In the genomic region with DNA sequence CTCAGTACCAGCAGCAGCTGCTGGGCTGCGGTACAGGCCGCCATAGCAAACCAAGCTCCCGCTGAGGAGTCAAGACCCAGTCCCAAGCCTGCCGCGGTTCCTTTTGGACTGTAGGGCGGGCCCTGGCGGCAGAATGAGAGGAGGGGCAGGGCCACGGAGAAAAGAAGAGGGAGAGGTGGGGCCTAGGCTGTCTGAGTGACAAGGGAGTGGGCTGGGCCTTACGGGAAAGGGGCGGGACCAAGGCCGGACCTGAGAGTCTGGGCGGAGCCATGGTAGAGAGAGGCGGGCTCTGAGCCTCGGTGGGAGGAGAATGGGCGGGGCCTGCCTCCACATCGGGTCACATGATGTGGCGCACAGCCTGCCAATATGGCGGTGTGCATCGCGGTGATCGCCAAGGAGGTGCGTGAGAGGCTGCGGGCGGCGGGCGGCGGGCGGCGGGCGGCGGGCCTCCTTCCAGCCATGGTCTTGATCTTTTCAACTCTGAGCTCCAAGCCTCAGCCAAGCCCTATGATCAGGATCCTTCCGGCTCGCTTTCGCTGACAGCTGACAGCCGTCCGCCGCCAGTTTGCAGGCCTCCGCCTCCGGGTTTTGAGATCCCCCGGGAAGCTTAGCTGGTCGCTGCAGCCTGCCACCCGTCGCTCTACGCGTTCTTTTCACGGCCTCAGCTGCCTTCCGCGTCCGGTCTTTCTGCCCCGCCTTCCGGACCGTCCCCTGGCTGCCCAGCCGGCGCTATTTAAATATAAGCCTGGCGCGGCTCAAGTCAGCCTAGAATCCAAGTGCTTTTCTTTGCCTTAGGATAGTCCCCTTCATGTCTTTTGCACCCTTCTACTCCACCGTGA, we compare ENCODE assay signal across 1 mouse cellular context.
TF ChIP-seq lines count a peak whose summit lies in the region.

TSS of gene Galns (minus strand) at position 169 of the 839 bp plus-strand sequence.
TSS of gene Trappc2l (plus strand) at position 346 of the 839 bp plus-strand sequence.

TF ChIP-seq in MEL, 35 proteins besides CTCF, POLR2A, EP300 and RAD21 (continued from another document):
- TF ChIP-seq MEF2A (IDR thresholded peaks at IDR 0.05; ENCODE audit: extremely low read depth, insufficient replicate concordance, low read depth, low read length, poor library complexity, severe bottlenecking): no peak
- no peak for TF ChIP-seq MAZ (IDR thresholded peaks at IDR 0.05; ENCODE audit: low read depth, low read length)
- TF ChIP-seq SIN3A (IDR thresholded peaks at IDR 0.05; ENCODE audit: low read length): 0 out of 2 replicates have a peak, but pooled peaks have one; percentile 13
- peak; percentile 92 for TF ChIP-seq USF1 (IDR thresholded peaks at IDR 0.05; ENCODE audit: low read depth, low read length)
- TF ChIP-seq JUND (IDR thresholded peaks at IDR 0.05; ENCODE audit: low read depth, low read length): no peak
- TF ChIP-seq ETS1 (IDR thresholded peaks at IDR 0.05; ENCODE audit: low read depth, low read length): no peak
- TF ChIP-seq UBTF (IDR thresholded peaks at IDR 0.05; ENCODE audit: borderline replicate concordance, insufficient read depth, low read depth, low read length): no peak
- TF ChIP-seq NELFE (IDR thresholded peaks at IDR 0.05; ENCODE audit: low read depth, low read length): peak; percentile 45; the same call in 1 of the 2 replicates
- TF ChIP-seq CHD1 (IDR thresholded peaks at IDR 0.05; ENCODE audit: low read depth, low read length): no peak
- no peak for TF ChIP-seq MAFK (IDR thresholded peaks at IDR 0.05; ENCODE audit: borderline replicate concordance, low read depth, low read length)
- TF ChIP-seq SMC3 (IDR thresholded peaks at IDR 0.05; ENCODE audit: low read depth, low read length): no peak
- no peak for TF ChIP-seq RCOR1 (IDR thresholded peaks at IDR 0.05; ENCODE audit: low read depth, low read length)
TF ChIP-seq in MEL: peak in this region for 5.
